Mouse (Mus musculus) kidney, adult 2 months (tissue): ENCODE measurements around the gene Agrp. TPM values are rescaled to one million over a fixed set of nuclear protein-coding genes. Genes with fewer than 3 reads are reported as not detected.

ENCODE experiments used
- DNase-seq: peaks from one replicate; pipeline ENCODE4 v3.0.0; 2021
- H3K27ac ChIP-seq: fragments of 200-500 bp; 2 replicates; pipeline ENCODE4 v1.5.1; 2012; ENCODE audit warnings: low read depth, low read length, control low read depth, inconsistent platforms; ENCODE audit not compliant: insufficient read depth
- H3K27me3 ChIP-seq: fragments of 200-500 bp; replicated peaks from 2 replicates; pipeline ENCODE4 v1.6.1; 2012; ENCODE audit warnings: mild to moderate bottlenecking, moderate library complexity, low read length, inconsistent platforms; ENCODE audit not compliant: control insufficient read depth, insufficient read depth
- H3K36me3 ChIP-seq: fragments of 200-500 bp; 2 replicates; pipeline ENCODE4 v1.6.1; 2012; ENCODE audit warnings: mild to moderate bottlenecking, moderate library complexity, low read length, inconsistent platforms; ENCODE audit not compliant: control insufficient read depth, insufficient read depth
- H3K4me1 ChIP-seq: fragments of 200-500 bp; 2 replicates; pipeline ENCODE4 v1.6.1; 2011; ENCODE audit warnings: low read length; ENCODE audit not compliant: control insufficient read depth, insufficient read depth
- H3K4me3 ChIP-seq: fragments of 200-500 bp; 2 replicates; pipeline ENCODE4 v1.5.1; 2011; ENCODE audit warnings: mild to moderate bottlenecking, low read depth, low read length, control low read depth; ENCODE audit not compliant: insufficient read depth
- CTCF ChIP-seq: fragments of 200-500 bp; conservative IDR thresholded peaks from 2 replicates; pipeline ENCODE4 v1.5.1; 2011; ENCODE audit warnings: low read depth, mild to moderate bottlenecking, control low read depth, low read length, moderate library complexity, mixed read lengths; ENCODE audit not compliant: insufficient read depth, insufficient read length
- POLR2A ChIP-seq: fragments of 200-500 bp; IDR thresholded peaks from one replicate; pipeline ENCODE4 v1.6.1; 2011; ENCODE audit warnings: low read depth, low read length, control low read depth
- WGBS: fragments of 180-500 bp; shearing (Covaris S2); methylation state at CpG from one replicate; pipeline ENCODE4 v1.1.7; 2018; 5-methylcytosine and 5-hydroxymethylcytosine counted together
- polyA plus RNA-seq: library from polyadenylated mRNA; depleted of rRNA; stranded (reverse); fragments of >200 nt; gene quantifications from 2 replicates; pipeline ENCODE4 v1.2.3, GENCODE M21; 2012

Agrp gene
- polyA plus RNA-seq, 1 experiment = 0.13 TPM

GRCm38 (mm10) chr8:105623118-105623517 lies 14.1 kb downstream of the Agrp start:
- DNase-seq = peak; percentile 28
- no peaks in the 10 kb centered on the region for H3K27me3 ChIP-seq
- no peak overlapping the region for H3K4me3 ChIP-seq
- peaks cover 3% of the 10 kb centered on the region; the same call in 1 of the 2 replicates for H3K36me3 ChIP-seq
- 0 out of 2 replicates have a peak, but pooled peaks cover 4% of the 10 kb centered on the region for H3K4me1 ChIP-seq
- WGBS = 26% methylated on average over 5 of the region's 5 CpGs
- no peak for TF ChIP-seq CTCF
- no peak for TF ChIP-seq POLR2A
- peak overlapping the region; percentile 13; the same call in 1 of the 2 replicates for H3K27ac ChIP-seq

- peak overlapping the region; percentile 13; the same call in 1 of the 2 replicates for H3K27ac ChIP-seq
- 0 out of 2 replicates have a peak, but pooled peaks cover 4% of the 10 kb centered on the region for H3K4me1 ChIP-seq
- no peak overlapping the region for H3K4me3 ChIP-seq
- 2% methylated on average over 8 of the region's 8 CpGs for WGBS
- DNase-seq = peak; percentile 97
- no peaks in the 10 kb centered on the region for H3K27me3 ChIP-seq
- H3K36me3 ChIP-seq = peaks cover 5% of the 10 kb centered on the region; the same call in 1 of the 2 replicates
- TF ChIP-seq CTCF (peak; percentile 99; the same call in 1 of the 2 replicates), POLR2A (no peak)
Measured at GRCm38 (mm10) chr8:105622421-105622920, 14.7 kb downstream of the Agrp start.

- Histone ChIP-seq H3K4me3 (no peak overlapping the region), H3K36me3 (peaks cover 5% of the 10 kb centered on the region; the same call in 1 of the 2 replicates), H3K27me3 (no peaks in the 10 kb centered on the region), H3K4me1 (0 out of 2 replicates have a peak, but pooled peaks cover 4% of the 10 kb centered on the region), H3K27ac (no peak overlapping the region)
- 41% methylated on average over 4 of the region's 4 CpGs for WGBS
- DNase-seq = no peak
- TF ChIP-seq CTCF = no peak
- no peak for TF ChIP-seq POLR2A
Measured at GRCm38 (mm10) chr8:105621841-105622240, 15.4 kb downstream of the Agrp start.

- 88% methylated on average over 21 of the region's 21 CpGs for WGBS
- Histone ChIP-seq H3K27ac (no peak overlapping the region), H3K27me3 (no peaks in the 10 kb centered on the region), H3K4me3 (no peak overlapping the region), H3K4me1 (0 out of 2 replicates have a peak, but pooled peaks cover 4% of the 10 kb centered on the region), H3K36me3 (peaks cover 5% of the 10 kb centered on the region; the same call in 1 of the 2 replicates)
- DNase-seq = no peak
- TF ChIP-seq CTCF (no peak), POLR2A (no peak)
Measured at GRCm38 (mm10) chr8:105620946-105621720, 16.1 kb downstream of the Agrp start.

GRCm38 (mm10) chr8:105620211-105620610 lies 17.0 kb downstream of the Agrp start:
- no peak for DNase-seq
- Histone ChIP-seq H3K27me3 (no peaks in the 10 kb centered on the region), H3K36me3 (peaks cover 5% of the 10 kb centered on the region; the same call in 1 of the 2 replicates), H3K4me1 (0 out of 2 replicates have a peak, but pooled peaks cover 4% of the 10 kb centered on the region), H3K4me3 (no peak overlapping the region), H3K27ac (no peak overlapping the region)
- 86% methylated on average over 19 of the region's 19 CpGs for WGBS
- TF ChIP-seq CTCF = no peak
- TF ChIP-seq POLR2A = no peak

- no peaks in the 10 kb centered on the region for H3K27me3 ChIP-seq
- H3K4me1 ChIP-seq = 0 out of 2 replicates have a peak, but pooled peaks cover 4% of the 10 kb centered on the region
- H3K4me3 ChIP-seq = no peak overlapping the region
- DNase-seq = no peak
- peaks cover 5% of the 10 kb centered on the region; the same call in 1 of the 2 replicates for H3K36me3 ChIP-seq
- TF ChIP-seq POLR2A (no peak), CTCF (no peak)
- WGBS = 90% methylated on average over 19 of the region's 19 CpGs
- no peak overlapping the region for H3K27ac ChIP-seq
Measured at GRCm38 (mm10) chr8:105618892-105619591, 18.2 kb downstream of the Agrp start.

GRCm38 (mm10) chr8:105618279-105618634 lies 18.9 kb downstream of the Agrp start:
- TF ChIP-seq CTCF (no peak), POLR2A (no peak)
- WGBS = 89% methylated on average over 5 of the region's 5 CpGs
- H3K27me3 ChIP-seq = no peaks in the 10 kb centered on the region
- no peak overlapping the region for H3K4me3 ChIP-seq
- DNase-seq = no peak
- H3K27ac ChIP-seq = no peak overlapping the region
- 0 out of 2 replicates have a peak, but pooled peaks cover 4% of the 10 kb centered on the region for H3K4me1 ChIP-seq
- peaks cover 5% of the 10 kb centered on the region; the same call in 1 of the 2 replicates for H3K36me3 ChIP-seq
